Mouse (Mus musculus): ENCODE data around the gene Cdk2ap1.

DNA sequence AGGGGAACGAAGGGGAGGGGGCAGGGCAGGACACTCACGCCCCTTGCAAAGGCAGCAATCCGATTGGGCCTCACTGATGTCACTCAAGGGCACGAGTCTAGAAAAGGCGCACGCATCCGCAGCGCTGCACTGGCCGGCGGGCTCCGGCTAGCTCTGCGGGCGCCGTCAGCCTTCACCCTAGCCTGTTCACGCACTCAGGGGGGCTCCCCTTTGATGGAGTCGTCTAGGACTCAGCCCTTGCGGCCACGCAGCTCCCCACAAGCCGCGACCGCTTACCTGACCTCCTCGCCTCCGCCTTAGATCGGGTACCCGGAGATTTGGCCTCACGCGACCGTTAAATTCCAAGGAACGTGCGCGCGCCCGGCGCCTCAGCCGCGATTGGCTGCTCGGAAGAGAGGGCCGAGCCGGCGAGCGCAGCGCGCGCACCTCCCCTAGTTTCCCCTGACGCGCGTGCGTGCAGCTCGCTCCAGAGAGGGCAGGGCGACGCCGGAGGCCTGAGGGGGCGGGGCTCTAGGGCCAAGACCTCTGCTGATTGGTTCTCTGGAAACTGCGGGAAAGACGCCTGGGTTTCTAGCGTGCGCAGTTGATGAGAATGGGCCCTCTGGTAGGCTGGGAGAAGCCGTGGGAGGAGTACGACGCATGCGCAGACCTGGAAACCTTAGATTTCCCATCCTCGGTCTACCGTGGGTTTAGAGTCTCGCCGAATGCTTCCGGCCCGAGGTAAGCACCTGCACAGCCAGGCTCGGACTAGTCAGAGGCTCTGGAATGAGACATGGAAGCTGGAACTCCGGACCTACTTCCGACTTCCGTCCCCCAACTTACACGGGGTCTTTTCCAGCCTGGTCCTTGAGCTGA, 35.1 kb downstream of the Cdk2ap1 start, which contains the start of the genes Mphosph9 and 2810006K23Rik:
- no peak for TF ChIP-seq MYOD1 (IDR thresholded peaks at IDR 0.05; ENCODE audit: control insufficient read depth, insufficient read length, low read depth)
- no peak for TF ChIP-seq USF1 (IDR thresholded peaks at IDR 0.05; ENCODE audit: low read depth)
- no peak for TF ChIP-seq CTCF (IDR thresholded peaks at IDR 0.05; ENCODE audit: control insufficient read depth, insufficient read depth, insufficient read length)
- TF ChIP-seq MYOG (IDR thresholded peaks at IDR 0.05; ENCODE audit: control insufficient read depth, extremely low read depth, insufficient read length) = no peak
- TF ChIP-seq CEBPB (IDR thresholded peaks at IDR 0.05; ENCODE audit: low read depth) = no peak
